Mouse (Mus musculus): ENCODE data around the gene Sh3bgrl2. TPM values are rescaled to one million over a fixed set of nuclear protein-coding genes. Genes with fewer than 3 reads are reported as not detected.

The Sh3bgrl2 gene
- total RNA-seq, 2 experiments from 2014 or later = 0.30 TPM; not detected in 1

- ATAC-seq (replicated peaks; ENCODE audit: low FRiP score, poor library complexity, severe bottlenecking) = no peak
Measured at GRCm38 (mm10) chr9:83556780-83557771, 8.9 kb downstream of the Sh3bgrl2 start.

- ATAC-seq (replicated peaks; ENCODE audit: low FRiP score, poor library complexity, severe bottlenecking) = no peak
Measured at GRCm38 (mm10) chr9:83560670-83561069, 12.5 kb downstream of the Sh3bgrl2 start.

- no peak for ATAC-seq (replicated peaks; ENCODE audit: low FRiP score, poor library complexity, severe bottlenecking)
Measured at GRCm38 (mm10) chr9:83562889-83563288, 14.8 kb downstream of the Sh3bgrl2 start.

GRCm38 (mm10) chr9:83563808-83564549, 15.9 kb downstream of the Sh3bgrl2 start:
- no peak for ATAC-seq (replicated peaks; ENCODE audit: low FRiP score, poor library complexity, severe bottlenecking)

GRCm38 (mm10) chr9:83564934-83565652, 17.0 kb downstream of the Sh3bgrl2 start:
- ATAC-seq (replicated peaks; ENCODE audit: low FRiP score, poor library complexity, severe bottlenecking) = no peak

GRCm38 (mm10) chr9:83566141-83566540, 18.0 kb downstream of the Sh3bgrl2 start:
- no peak for ATAC-seq (replicated peaks; ENCODE audit: low FRiP score, poor library complexity, severe bottlenecking)

- no peak for ATAC-seq (replicated peaks; ENCODE audit: low FRiP score, poor library complexity, severe bottlenecking)
Measured at GRCm38 (mm10) chr9:83568125-83568524, 20.0 kb downstream of the Sh3bgrl2 start.

- ATAC-seq (replicated peaks; ENCODE audit: low FRiP score, poor library complexity, severe bottlenecking) = no peak
Measured at GRCm38 (mm10) chr9:83568937-83569336, 20.8 kb downstream of the Sh3bgrl2 start.

GRCm38 (mm10) chr9:83569898-83570297, 21.8 kb downstream of the Sh3bgrl2 start:
- no peak for ATAC-seq (replicated peaks; ENCODE audit: low FRiP score, poor library complexity, severe bottlenecking)

GRCm38 (mm10) chr9:83571315-83571714, 23.2 kb downstream of the Sh3bgrl2 start:
- ATAC-seq (replicated peaks; ENCODE audit: low FRiP score, poor library complexity, severe bottlenecking) = no peak

- ATAC-seq (replicated peaks; ENCODE audit: low FRiP score, poor library complexity, severe bottlenecking) = no peak
Measured at GRCm38 (mm10) chr9:83572326-83572725, 24.2 kb downstream of the Sh3bgrl2 start.

GRCm38 (mm10) chr9:83572870-83573269, 24.7 kb downstream of the Sh3bgrl2 start:
- ATAC-seq (replicated peaks; ENCODE audit: low FRiP score, poor library complexity, severe bottlenecking) = no peak

GRCm38 (mm10) chr9:83573588-83573987, 25.5 kb downstream of the Sh3bgrl2 start:
- no peak for ATAC-seq (replicated peaks; ENCODE audit: low FRiP score, poor library complexity, severe bottlenecking)

GRCm38 (mm10) chr9:83575403-83575802, 27.3 kb downstream of the Sh3bgrl2 start:
- ATAC-seq (replicated peaks; ENCODE audit: low FRiP score, poor library complexity, severe bottlenecking) = no peak

- ATAC-seq (replicated peaks; ENCODE audit: low FRiP score, poor library complexity, severe bottlenecking) = no peak
Measured at GRCm38 (mm10) chr9:83576018-83576688, 28.0 kb downstream of the Sh3bgrl2 start.

- ATAC-seq (replicated peaks; ENCODE audit: low FRiP score, poor library complexity, severe bottlenecking) = no peak
Measured at GRCm38 (mm10) chr9:83576689-83577057, 28.5 kb downstream of the Sh3bgrl2 start.

GRCm38 (mm10) chr9:83577260-83577659, 29.1 kb downstream of the Sh3bgrl2 start:
- no peak for ATAC-seq (replicated peaks; ENCODE audit: low FRiP score, poor library complexity, severe bottlenecking)

- no peak for ATAC-seq (replicated peaks; ENCODE audit: low FRiP score, poor library complexity, severe bottlenecking)
Measured at GRCm38 (mm10) chr9:83579049-83579448, 30.9 kb downstream of the Sh3bgrl2 start.

- ATAC-seq (replicated peaks; ENCODE audit: low FRiP score, poor library complexity, severe bottlenecking) = no peak
Measured at GRCm38 (mm10) chr9:83582748-83583147, 34.6 kb downstream of the Sh3bgrl2 start.

Measured in erythroid progenitor cell, adult 5-6 weeks (primary cell).